Mouse (Mus musculus): ENCODE results near the gene Mtus2.
"Not testable (repeated sequence)": the region's sequence is repeated elsewhere in the genome, so short reads cannot be mapped to it uniquely, and the experiment has no call there.

Mtus2 gene

GRCm38 (mm10) chr5:147956821-147957564, at the start of gene Mtus2:
Gene Mtus2 (plus strand): TSS chr5:147957320.
- DNase-seq (ENCODE audit: extremely low read depth, insufficient read length, low spot score) = no peak

GRCm38 (mm10) chr5:147907851-147908250, 49.3 kb upstream of the Mtus2 start:
- no peak for DNase-seq (ENCODE audit: extremely low read depth, insufficient read length, low spot score)

GRCm38 (mm10) chr5:147910807-147911509, 46.2 kb upstream of the Mtus2 start:
- DNase-seq (ENCODE audit: extremely low read depth, insufficient read length, low spot score) = no peak

GRCm38 (mm10) chr5:147911744-147912143, 45.4 kb upstream of the Mtus2 start:
- DNase-seq (ENCODE audit: extremely low read depth, insufficient read length, low spot score) = peak; percentile 21

GRCm38 (mm10) chr5:147913241-147913842, 43.8 kb upstream of the Mtus2 start:
- no peak for DNase-seq (ENCODE audit: extremely low read depth, insufficient read length, low spot score)

GRCm38 (mm10) chr5:147915038-147915566, 42.0 kb upstream of the Mtus2 start:
- no peak for DNase-seq (ENCODE audit: extremely low read depth, insufficient read length, low spot score)

GRCm38 (mm10) chr5:147916171-147916570, 40.9 kb upstream of the Mtus2 start:
- no peak for DNase-seq (ENCODE audit: extremely low read depth, insufficient read length, low spot score)

GRCm38 (mm10) chr5:147918044-147918846, 38.9 kb upstream of the Mtus2 start:
- peak; percentile 39 for DNase-seq (ENCODE audit: extremely low read depth, insufficient read length, low spot score)

- DNase-seq (ENCODE audit: extremely low read depth, insufficient read length, low spot score) = no peak
Observed at GRCm38 (mm10) chr5:147924621-147925020, 32.5 kb upstream of the Mtus2 start.

- DNase-seq (ENCODE audit: extremely low read depth, insufficient read length, low spot score) = no peak
Observed at GRCm38 (mm10) chr5:147925935-147926604, 31.1 kb upstream of the Mtus2 start.

GRCm38 (mm10) chr5:147928668-147929497, 28.2 kb upstream of the Mtus2 start:
- DNase-seq (ENCODE audit: extremely low read depth, insufficient read length, low spot score) = no peak

GRCm38 (mm10) chr5:147935096-147935495, 22.0 kb upstream of the Mtus2 start:
- peak; percentile 53 for DNase-seq (ENCODE audit: extremely low read depth, insufficient read length, low spot score)

GRCm38 (mm10) chr5:147939226-147939625, 17.9 kb upstream of the Mtus2 start:
- no peak for DNase-seq (ENCODE audit: extremely low read depth, insufficient read length, low spot score)

GRCm38 (mm10) chr5:147945000-147945666, 12.0 kb upstream of the Mtus2 start:
- DNase-seq (ENCODE audit: extremely low read depth, insufficient read length, low spot score) = no peak

GRCm38 (mm10) chr5:147949881-147950280, 7.2 kb upstream of the Mtus2 start:
- no peak for DNase-seq (ENCODE audit: extremely low read depth, insufficient read length, low spot score)

GRCm38 (mm10) chr5:147951751-147952150, 5.4 kb upstream of the Mtus2 start:
- DNase-seq (ENCODE audit: extremely low read depth, insufficient read length, low spot score) = no peak

- not testable (repeated sequence) for DNase-seq (ENCODE audit: extremely low read depth, insufficient read length, low spot score)
Observed at GRCm38 (mm10) chr5:147953181-147953580, 3.9 kb upstream of the Mtus2 start.

GRCm38 (mm10) chr5:147955671-147956070, 1.4 kb upstream of the Mtus2 start:
- DNase-seq (ENCODE audit: extremely low read depth, insufficient read length, low spot score) = no peak

GRCm38 (mm10) chr5:147956421-147956820, 699 bp upstream of the Mtus2 start:
- no peak for DNase-seq (ENCODE audit: extremely low read depth, insufficient read length, low spot score)

All from 3134 (cell line).